Mouse (Mus musculus): ENCODE results near the gene Haus8. TPM values are rescaled to one million over a fixed set of nuclear protein-coding genes. Genes with fewer than 3 reads are reported as not detected.

Haus8 gene
- total and polyA plus RNA-seq, 3 experiments = 21.0 to 30.3 (median 25.1) TPM

DNA sequence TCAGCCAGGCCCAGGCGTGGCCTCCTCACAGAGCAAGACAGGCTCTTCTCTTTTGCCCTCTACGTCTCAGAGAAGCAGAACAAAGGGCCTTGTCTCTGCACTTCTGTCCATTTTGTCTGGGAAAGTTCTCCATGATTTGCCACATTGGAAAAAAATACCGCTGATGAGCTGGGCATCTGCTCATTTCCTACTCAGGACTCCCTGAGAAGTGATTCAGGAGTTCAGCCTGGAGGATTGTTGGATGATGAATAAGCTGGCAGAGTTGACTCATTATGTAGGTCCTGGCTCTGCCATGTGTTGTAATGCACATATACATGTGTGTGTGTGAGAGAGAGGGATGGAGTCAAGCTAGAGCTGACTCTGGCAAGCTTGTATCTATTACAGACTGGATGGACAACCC lies 3.4 kb upstream of the Haus8 start:
- H3K27me3 ChIP-seq (replicated peaks) = no peaks in the 10 kb centered on the region
- dilution Hi-C loops (cut with MboI; ENCODE audit: extremely low pct_ligation_motif_present, extremely low pct_unique_long_range_greater_than_20kb, low sequenced_read_pairs) (no loop called here), in situ Hi-C loops (cut with MboI; ENCODE audit: low pct_ligation_motif_present, low pct_unique_long_range_greater_than_20kb, low sequenced_read_pairs) (no loop called here)
- H3K27ac ChIP-seq (ENCODE audit: insufficient read depth, low read depth) = no peak overlapping the region
- TF ChIP-seq CHD1 (IDR thresholded peaks at IDR 0.05; ENCODE audit: low read depth, low read length) (no peak), JUN (IDR thresholded peaks at IDR 0.05; ENCODE audit: insufficient read depth, low read depth, low read length) (no peak), JUND (conservative IDR thresholded peaks at IDR 0.05; ENCODE audit: low read depth, low read length) (no peak), POLR2A (IDR thresholded peaks at IDR 0.05; ENCODE audit: low read depth, low read length) (no peak), BHLHE40 (IDR thresholded peaks at IDR 0.05; ENCODE audit: low read depth, low read length) (no peak), MAFK (IDR thresholded peaks at IDR 0.05; ENCODE audit: insufficient replicate concordance, low read length) (no peak), ZC3H11A (IDR thresholded peaks at IDR 0.05; ENCODE audit: low read depth, low read length) (no peak), ZNF384 (IDR thresholded peaks at IDR 0.05; ENCODE audit: low read depth, low read length) (no peak), KAT2A (IDR thresholded peaks at IDR 0.05; ENCODE audit: insufficient replicate concordance, low read length) (no peak), E2F4 (IDR thresholded peaks at IDR 0.05; ENCODE audit: insufficient replicate concordance, low read depth, low read length) (no peak), TBP (conservative IDR thresholded peaks at IDR 0.05; ENCODE audit: low read depth, low read length) (no peak), PAX5 (IDR thresholded peaks at IDR 0.05; ENCODE audit: low read length) (no peak), ETS1 (conservative IDR thresholded peaks at IDR 0.05; ENCODE audit: low read depth, low read length) (no peak), CTCF (conservative IDR thresholded peaks at IDR 0.05 in 1 of 2, IDR thresholded peaks at IDR 0.05 in 1 of 2; ENCODE audit: low read depth in 2 of 2, low read length in 2 of 2) (no peak), USF2 (conservative IDR thresholded peaks at IDR 0.05; ENCODE audit: low read depth, low read length) (no peak), MEF2A (IDR thresholded peaks at IDR 0.05; ENCODE audit: borderline replicate concordance, low read depth, low read length) (no peak)
- H3K36me3 ChIP-seq (replicated peaks in 1 of 2; ENCODE audit: control insufficient read depth in 1 of 2, insufficient read depth in 1 of 2, low read length in 1 of 2) = peaks cover 5 to 50% of the 10 kb centered on the region in 2 experiments
- H3K79me2 ChIP-seq (replicated peaks; ENCODE audit: control insufficient read depth, extremely low read depth, insufficient read depth, poor library complexity, severe bottlenecking) = peaks cover 19% of the 10 kb centered on the region
- H3K4me2 ChIP-seq (ENCODE audit: insufficient read depth, low read depth, poor library complexity, severe bottlenecking) = no peak overlapping the region
- H3K4me3 ChIP-seq (replicated peaks in 1 of 3; ENCODE audit: low read depth in 2 of 3, low read length in 2 of 3, poor library complexity in 1 of 3) = no peak overlapping the region
- H3K4me1 ChIP-seq (ENCODE audit: control insufficient read depth in 1 of 2, insufficient read depth in 2 of 2) = peaks cover 11 to 41% of the 10 kb centered on the region in 2 experiments; a peak in 3 of 4 replicates
- DNase-seq (ENCODE audit: extremely low read depth) = no peak
- H3K9ac ChIP-seq (ENCODE audit: insufficient read depth, low read depth) = no peak overlapping the region
- no peaks in the 10 kb centered on the region for H3K9me3 ChIP-seq (replicated peaks; ENCODE audit: low read length)

DNA sequence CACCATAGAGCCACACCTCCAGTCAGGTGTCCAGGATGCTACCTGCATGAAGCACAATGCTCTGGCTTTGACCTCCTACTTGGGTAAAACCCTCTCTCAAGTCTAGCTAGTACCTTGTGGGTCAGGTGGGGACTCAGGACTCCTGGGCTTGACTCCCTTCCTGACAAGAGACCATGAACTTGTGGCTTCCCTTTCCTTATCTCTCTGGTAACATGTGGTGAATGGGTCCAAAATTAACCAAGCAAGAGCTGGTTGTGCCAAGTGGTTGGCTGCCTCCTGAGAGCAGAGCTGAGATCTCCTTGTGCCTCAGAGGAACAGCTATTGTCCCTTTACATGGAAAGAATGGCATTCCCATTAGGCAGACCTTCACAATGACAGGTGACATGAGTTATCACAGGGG lies 1.7 kb upstream of the Haus8 start:
- Histone ChIP-seq H3K4me2 (ENCODE audit: insufficient read depth, low read depth, poor library complexity, severe bottlenecking) (no peak overlapping the region), H3K36me3 (replicated peaks in 1 of 2; ENCODE audit: control insufficient read depth in 1 of 2, insufficient read depth in 1 of 2, low read length in 1 of 2) (peaks cover 5 to 52% of the 10 kb centered on the region in 2 experiments), H3K27ac (ENCODE audit: insufficient read depth, low read depth) (no peak overlapping the region), H3K79me2 (replicated peaks; ENCODE audit: control insufficient read depth, extremely low read depth, insufficient read depth, poor library complexity, severe bottlenecking) (peaks cover 15% of the 10 kb centered on the region), H3K4me3 (replicated peaks in 1 of 3; ENCODE audit: low read depth in 2 of 3, low read length in 2 of 3, poor library complexity in 1 of 3) (no peak overlapping the region), H3K4me1 (ENCODE audit: control insufficient read depth in 1 of 2, insufficient read depth in 2 of 2) (peaks cover 11 to 42% of the 10 kb centered on the region in 2 experiments; a peak in 3 of 4 replicates), H3K9ac (ENCODE audit: insufficient read depth, low read depth) (no peak overlapping the region), H3K9me3 (replicated peaks; ENCODE audit: low read length) (no peaks in the 10 kb centered on the region), H3K27me3 (replicated peaks) (no peaks in the 10 kb centered on the region)
- TF ChIP-seq NELFE (IDR thresholded peaks at IDR 0.05; ENCODE audit: low read depth, low read length) = no peak
- TF ChIP-seq GABPA (IDR thresholded peaks at IDR 0.05; ENCODE audit: insufficient replicate concordance, low read depth, low read length) = no peak
- no peak for TF ChIP-seq SMC3 (IDR thresholded peaks at IDR 0.05; ENCODE audit: low read depth, low read length)
- no peak for TF ChIP-seq MXI1 (IDR thresholded peaks at IDR 0.05; ENCODE audit: low read depth, low read length)
- no peak for TF ChIP-seq IRF4 (IDR thresholded peaks at IDR 0.05; ENCODE audit: low read depth, low read length)
- no peak for TF ChIP-seq JUND (conservative IDR thresholded peaks at IDR 0.05; ENCODE audit: low read depth, low read length)
- dilution Hi-C loops (cut with MboI; ENCODE audit: extremely low pct_ligation_motif_present, extremely low pct_unique_long_range_greater_than_20kb, low sequenced_read_pairs) (no loop called here), in situ Hi-C loops (cut with MboI; ENCODE audit: low pct_ligation_motif_present, low pct_unique_long_range_greater_than_20kb, low sequenced_read_pairs) (loop anchor here (5.0 kb wide), 1 partner anchor 48 kb away; no protein-coding TSS in a partner anchor)
- DNase-seq (ENCODE audit: extremely low read depth) = no peak

Data from CH12.LX (cell line).